In genomic region chr15:102381575-102381974, GRCm38 (mm10) we compare ENCODE assay signal across 9 mouse cellular contexts. TPM values are rescaled to one million over a fixed set of nuclear protein-coding genes. Genes with fewer than 3 reads are reported as not detected.
DNase-seq lines count a peak whose midpoint lies in the region; ATAC-seq and TF ChIP-seq lines count a peak whose summit lies in the region.
"Had no signal": no experiment of that assay in that cellular context is flagged by ENCODE, and none has a peak within 500 bp of the region (broad histone marks: within the 10 kb centered on the region; RNA-seq: fewer than 3 reads in every experiment).

No protein-coding gene starts in this region.

- peaks cover 2% of the 10 kb centered on the region for H3K4me1 ChIP-seq in ES-Bruce4 (ENCODE audit: control insufficient read depth, insufficient read depth, low read length)
- H3K4me1 ChIP-seq in forebrain, embryonic 15.5 days, result peaks cover 12% of the 10 kb centered on the region
- peaks cover 8 to 12% of the 10 kb centered on the region in 2 experiments for H3K4me1 ChIP-seq in liver, embryonic 14.5 days (replicated peaks; ENCODE audit: control insufficient read depth in 2 of 2, insufficient read depth in 2 of 2, low read length in 1 of 2)
- H3K4me1 ChIP-seq in neural tube, embryonic 13.5 days (replicated peaks), result peaks cover 15% of the 10 kb centered on the region
- H3K4me1 ChIP-seq in stomach, embryonic 16.5 days (ENCODE audit: control insufficient read depth, insufficient read depth, low read length), result peaks cover 9% of the 10 kb centered on the region

- peak; percentile 96 for TF ChIP-seq CTCF in ES-Bruce4 (IDR thresholded peaks at IDR 0.05; ENCODE audit: low read depth, low read length)
- peak; percentile 98 for TF ChIP-seq CTCF in liver, embryonic 14.5 days (IDR thresholded peaks at IDR 0.05; ENCODE audit: low read depth)

- H3K4me2 ChIP-seq in forebrain, embryonic 15.5 days (replicated peaks), result no peak overlapping the region
- H3K4me2 ChIP-seq in liver, embryonic 14.5 days (ENCODE audit: low read depth), result no peak overlapping the region
- H3K4me2 ChIP-seq in neural tube, embryonic 13.5 days, result no peak overlapping the region
- no peak overlapping the region for H3K4me2 ChIP-seq in stomach, embryonic 16.5 days (ENCODE audit: low read depth, low read length)
- H3K4me2 ChIP-seq: embryonic facial prominence, embryonic 13.5 days had no signal

- H3K9ac ChIP-seq in ES-Bruce4 (ENCODE audit: low read depth, poor library complexity, severe bottlenecking), result no peak overlapping the region
- H3K9ac ChIP-seq in forebrain, embryonic 15.5 days (replicated peaks), result no peak overlapping the region
- H3K9ac ChIP-seq in liver, embryonic 14.5 days (replicated peaks), result no peak overlapping the region
- H3K9ac ChIP-seq in neural tube, embryonic 13.5 days, result no peak overlapping the region
- H3K9ac ChIP-seq in stomach, embryonic 16.5 days (ENCODE audit: low read length), result no peak overlapping the region
- H3K9ac ChIP-seq: embryonic facial prominence, embryonic 13.5 days had no signal

- H3K27ac ChIP-seq in ES-Bruce4 (ENCODE audit: insufficient read depth, low read length), result no peak overlapping the region
- H3K27ac ChIP-seq in forebrain, embryonic 15.5 days (replicated peaks), result no peak overlapping the region
- no peak overlapping the region for H3K27ac ChIP-seq in liver, embryonic 14.5 days
- no peak overlapping the region for H3K27ac ChIP-seq in neural tube, embryonic 13.5 days (replicated peaks)
- no peak overlapping the region for H3K27ac ChIP-seq in stomach, embryonic 16.5 days (ENCODE audit: low read length)
- H3K27ac ChIP-seq: embryonic facial prominence, embryonic 13.5 days had no signal

- TF ChIP-seq EP300 in ES-Bruce4 (IDR thresholded peaks at IDR 0.05; ENCODE audit: insufficient read depth, low read depth, low read length), result 0 out of 2 replicates have a peak, but pooled peaks have one; percentile 35
- TF ChIP-seq EP300 in liver, embryonic 14.5 days (IDR thresholded peaks at IDR 0.05; ENCODE audit: low read depth), result no peak

- under 1% methylated on average over 7 of the region's 7 CpGs for WGBS in forebrain, embryonic 15.5 days
- WGBS in liver, embryonic 14.5 days (ENCODE audit: insufficient replicate concordance), result 0% methylated on average over 7 of the region's 7 CpGs
- WGBS in neural tube, embryonic 13.5 days, result 3% methylated on average over 7 of the region's 7 CpGs
- WGBS in stomach, embryonic 16.5 days, result 0% methylated on average over 7 of the region's 7 CpGs

- H3K9me3 ChIP-seq in ES-Bruce4 (replicated peaks; ENCODE audit: control insufficient read depth, insufficient read depth, low read length, poor library complexity, severe bottlenecking), result no peaks in the 10 kb centered on the region
- no peaks in the 10 kb centered on the region for H3K9me3 ChIP-seq in forebrain, embryonic 15.5 days
- H3K9me3 ChIP-seq in liver, embryonic 14.5 days (ENCODE audit: control insufficient read depth, low read length), result no peaks in the 10 kb centered on the region
- no peaks in the 10 kb centered on the region for H3K9me3 ChIP-seq in neural tube, embryonic 13.5 days
- no peaks in the 10 kb centered on the region for H3K9me3 ChIP-seq in stomach, embryonic 16.5 days (replicated peaks; ENCODE audit: control insufficient read depth, low read length)
- H3K9me3 ChIP-seq: embryonic facial prominence, embryonic 13.5 days had no signal

- no peaks in the 10 kb centered on the region for H3K36me3 ChIP-seq in ES-Bruce4 (ENCODE audit: control insufficient read depth, insufficient read depth, low read length, poor library complexity, severe bottlenecking)
- H3K36me3 ChIP-seq in forebrain, embryonic 15.5 days, result no peaks in the 10 kb centered on the region
- H3K36me3 ChIP-seq in liver, embryonic 14.5 days (replicated peaks; ENCODE audit: control insufficient read depth, insufficient read depth, low read depth), result no peaks in the 10 kb centered on the region
- H3K36me3 ChIP-seq in neural tube, embryonic 13.5 days, result no peaks in the 10 kb centered on the region
- H3K36me3 ChIP-seq in stomach, embryonic 16.5 days (ENCODE audit: control insufficient read depth, insufficient read depth, low read length), result no peaks in the 10 kb centered on the region
- H3K36me3 ChIP-seq: embryonic facial prominence, embryonic 13.5 days had no signal

- no peak overlapping the region for H3K4me3 ChIP-seq in ES-Bruce4 (ENCODE audit: low read depth, low read length)
- no peak overlapping the region for H3K4me3 ChIP-seq in forebrain, embryonic 15.5 days
- H3K4me3 ChIP-seq in liver, embryonic 14.5 days (ENCODE audit: insufficient read depth in 1 of 2, low read depth in 2 of 2, low read length in 2 of 2), result no peak overlapping the region
- no peak overlapping the region for H3K4me3 ChIP-seq in neural tube, embryonic 13.5 days
- no peak overlapping the region for H3K4me3 ChIP-seq in stomach, embryonic 16.5 days (replicated peaks; ENCODE audit: low read length)
- H3K4me3 ChIP-seq: embryonic facial prominence, embryonic 13.5 days had no signal

- ATAC-seq in forebrain, embryonic 15.5 days (replicated peaks), result peak; percentile 87
- peak; percentile 32; the same call in 1 of the 2 replicates for ATAC-seq in liver, embryonic 14.5 days (ENCODE audit: insufficient read depth)
- ATAC-seq in neural tube, embryonic 13.5 days (ENCODE audit: low read depth), result peak; percentile 70
- ATAC-seq in stomach, embryonic 16.5 days (ENCODE audit: insufficient read depth, low FRiP score), result peak; percentile 65; the same call in 1 of the 2 replicates

- no peaks in the 10 kb centered on the region for H3K27me3 ChIP-seq in ES-Bruce4 (ENCODE audit: control insufficient read depth, insufficient read depth, low read length, poor library complexity, severe bottlenecking)
- H3K27me3 ChIP-seq in forebrain, embryonic 15.5 days, result peaks cover 3% of the 10 kb centered on the region; the same call in 1 of the 2 replicates
- no peaks in the 10 kb centered on the region for H3K27me3 ChIP-seq in liver, embryonic 14.5 days (ENCODE audit: control insufficient read depth, insufficient read depth, low read length)
- no peaks in the 10 kb centered on the region for H3K27me3 ChIP-seq in neural tube, embryonic 13.5 days
- H3K27me3 ChIP-seq in stomach, embryonic 16.5 days (ENCODE audit: control insufficient read depth, insufficient read depth, low read length), result no peaks in the 10 kb centered on the region
- H3K27me3 ChIP-seq: embryonic facial prominence, embryonic 13.5 days had no signal

- no peak for TF ChIP-seq POLR2A in ES-Bruce4 (IDR thresholded peaks at IDR 0.05; ENCODE audit: insufficient read depth, low read length)

- peak; percentile 74 for DNase-seq in cerebellum, adult 11 months
- peak; percentile 87 to 91 for DNase-seq in heart, postnatal 10 days
- DNase-seq in kidney, postnatal 36 days, result peak; percentile 86 to 94
- peak in 1 of 3 experiments; percentile 54 for DNase-seq in liver, embryonic 14.5 days (ENCODE audit: low read depth in 3 of 3, low spot score in 3 of 3)

- intact Hi-C loops in heart, postnatal 10 days (cut with DNase I), result loop anchor here (1.0 kb wide), 1 partner anchor 40 kb away; no protein-coding TSS in a partner anchor

RNA-seq across cellular contexts. Expression of gene Sp7, which starts 14.6 kb away (rescaled TPM):
- polyA plus RNA-seq in ES-Bruce4 (2011; ENCODE audit: insufficient read depth, insufficient read length, low read depth, missing spikeins), result not detected in 2 replicates
- polyA plus RNA-seq in forebrain, embryonic 15.5 days (2015; fragmentation: Nextera tagmentation; extraction: Ambion mirVana), result 0.36 and 0.40 TPM in 2 replicates
- not detected for total RNA-seq in heart, postnatal 10 days (2021)
- 0.01 and 0.07 TPM in 2 replicates for polyA plus RNA-seq in liver, embryonic 14.5 days (2012; rRNA removed)
- polyA plus RNA-seq in liver, embryonic 14.5 days (2014; fragmentation: Nextera tagmentation; extraction: Ambion mirVana), result 0.04 TPM in 1 of 2 replicates, not detected in the other
- polyA plus RNA-seq in neural tube, embryonic 13.5 days (2015; fragmentation: Nextera tagmentation; extraction: Ambion mirVana), result 0.47 and 0.69 TPM in 2 replicates
- polyA plus RNA-seq in stomach, embryonic 16.5 days (2015; fragmentation: Nextera tagmentation; extraction: Ambion mirVana), result 1.3 TPM in 2 replicates

RNA-seq across cellular contexts. Expression of gene Sp1, which starts 24.4 kb away (rescaled TPM):
- polyA plus RNA-seq in ES-Bruce4 (2011; ENCODE audit: insufficient read depth, insufficient read length, low read depth, missing spikeins), result 103 and 106 TPM in 2 replicates
- 5.4 and 5.6 TPM in 2 replicates for polyA plus RNA-seq in forebrain, embryonic 15.5 days (2015; fragmentation: Nextera tagmentation; extraction: Ambion mirVana)
- 10 to 100 TPM; 57.7 to 68.4 TPM for total RNA-seq in heart, postnatal 10 days (2021)
- 9.2 and 9.5 TPM in 2 replicates for polyA plus RNA-seq in liver, embryonic 14.5 days (2012; rRNA removed)
- polyA plus RNA-seq in liver, embryonic 14.5 days (2014; fragmentation: Nextera tagmentation; extraction: Ambion mirVana), result 5.0 and 5.4 TPM in 2 replicates
- polyA plus RNA-seq in neural tube, embryonic 13.5 days (2015; fragmentation: Nextera tagmentation; extraction: Ambion mirVana), result 4.3 and 6.0 TPM in 2 replicates
- 9.5 and 10.3 TPM in 2 replicates for polyA plus RNA-seq in stomach, embryonic 16.5 days (2015; fragmentation: Nextera tagmentation; extraction: Ambion mirVana)

RNA-seq across cellular contexts. Expression of gene Aaas, which starts 31.0 kb away (rescaled TPM):
- 196 and 252 TPM in 2 replicates for polyA plus RNA-seq in ES-Bruce4 (2011; ENCODE audit: insufficient read depth, insufficient read length, low read depth, missing spikeins)
- polyA plus RNA-seq in forebrain, embryonic 15.5 days (2015; fragmentation: Nextera tagmentation; extraction: Ambion mirVana), result 42.6 and 44.9 TPM in 2 replicates
- 10 to 100 TPM; 16.2 to 16.4 TPM for total RNA-seq in heart, postnatal 10 days (2021)
- polyA plus RNA-seq in liver, embryonic 14.5 days (2012; rRNA removed), result 31.0 and 33.7 TPM in 2 replicates
- 44.3 and 48.9 TPM in 2 replicates for polyA plus RNA-seq in liver, embryonic 14.5 days (2014; fragmentation: Nextera tagmentation; extraction: Ambion mirVana)
- 31.3 and 36.8 TPM in 2 replicates for polyA plus RNA-seq in neural tube, embryonic 13.5 days (2015; fragmentation: Nextera tagmentation; extraction: Ambion mirVana)
- polyA plus RNA-seq in stomach, embryonic 16.5 days (2015; fragmentation: Nextera tagmentation; extraction: Ambion mirVana), result 55.4 and 57.0 TPM in 2 replicates

RNA-seq across cellular contexts. Expression of gene Myg1, which starts 50.1 kb away (rescaled TPM):
- 38.6 and 48.8 TPM in 2 replicates for polyA plus RNA-seq in ES-Bruce4 (2011; ENCODE audit: insufficient read depth, insufficient read length, low read depth, missing spikeins)
- polyA plus RNA-seq in forebrain, embryonic 15.5 days (2015; fragmentation: Nextera tagmentation; extraction: Ambion mirVana), result 98.2 and 108 TPM in 2 replicates
- total RNA-seq in heart, postnatal 10 days (2021), result 10 to 100 TPM; 28.3 to 31.5 TPM
- polyA plus RNA-seq in liver, embryonic 14.5 days (2012; rRNA removed), result 26.7 and 32.5 TPM in 2 replicates
- polyA plus RNA-seq in liver, embryonic 14.5 days (2014; fragmentation: Nextera tagmentation; extraction: Ambion mirVana), result 43.2 and 45.4 TPM in 2 replicates
- polyA plus RNA-seq in neural tube, embryonic 13.5 days (2015; fragmentation: Nextera tagmentation; extraction: Ambion mirVana), result 74.0 and 82.6 TPM in 2 replicates
- 80.7 and 81.8 TPM in 2 replicates for polyA plus RNA-seq in stomach, embryonic 16.5 days (2015; fragmentation: Nextera tagmentation; extraction: Ambion mirVana)

RNA-seq across cellular contexts. Expression of gene Pfdn5, which starts 55.7 kb away (rescaled TPM):
- 233 and 309 TPM in 2 replicates for polyA plus RNA-seq in ES-Bruce4 (2011; ENCODE audit: insufficient read depth, insufficient read length, low read depth, missing spikeins)
- 467 and 474 TPM in 2 replicates for polyA plus RNA-seq in forebrain, embryonic 15.5 days (2015; fragmentation: Nextera tagmentation; extraction: Ambion mirVana)
- 100 to 1,000 TPM; 336 to 346 TPM for total RNA-seq in heart, postnatal 10 days (2021)
- 42.1 and 82.2 TPM in 2 replicates for polyA plus RNA-seq in liver, embryonic 14.5 days (2012; rRNA removed)
- 149 and 156 TPM in 2 replicates for polyA plus RNA-seq in liver, embryonic 14.5 days (2014; fragmentation: Nextera tagmentation; extraction: Ambion mirVana)
- polyA plus RNA-seq in neural tube, embryonic 13.5 days (2015; fragmentation: Nextera tagmentation; extraction: Ambion mirVana), result 438 and 480 TPM in 2 replicates
- 305 and 321 TPM in 2 replicates for polyA plus RNA-seq in stomach, embryonic 16.5 days (2015; fragmentation: Nextera tagmentation; extraction: Ambion mirVana)

Comparison
In these comparisons a context has a peak if more than half of its experiments do, and no peak if none do; other contexts are left out.
1. ATAC-seq: peak in every context shown above with its lines; median percentile 87 in forebrain, embryonic 15.5 days; 70 in neural tube, embryonic 13.5 days; 65 in stomach, embryonic 16.5 days; 32 in liver, embryonic 14.5 days.